Mouse (Mus musculus): ENCODE results near the gene Mageh1.
"Not testable (repeated sequence)": the region's sequence is repeated elsewhere in the genome, so short reads cannot be mapped to it uniquely, and the experiment has no call there.

GRCm38 (mm10) chrX:152989852-152990251 is 47.5 kb downstream of the Mageh1 start:
- not testable (repeated sequence) for TF ChIP-seq CTCF, EP300 (IDR thresholded peaks at IDR 0.05; ENCODE audit: low read depth)
